Mouse (Mus musculus) liver, adult 2 months (tissue): Measurements from ENCODE around the gene Stk32c. TPM values are rescaled to one million over a fixed set of nuclear protein-coding genes. Genes with fewer than 3 reads are reported as not detected.

Experiments used
- DNase-seq: peaks from one replicate; pipeline ENCODE4 v3.0.0-alpha.2; 2011; ENCODE audit warnings: low read depth, low spot score; ENCODE audit errors: extremely low read depth
- H3K27ac ChIP-seq: fragments of 200-500 bp; replicated peaks from 2 replicates; pipeline ENCODE4 v1.5.1; 2012; ENCODE audit warnings: low read depth, mild to moderate bottlenecking, control low read depth, inconsistent platforms, low read length; ENCODE audit not compliant: insufficient read depth
- H3K27me3 ChIP-seq: fragments of 200-500 bp; 2 replicates; pipeline ENCODE4 v1.6.1; 2012; ENCODE audit warnings: mild to moderate bottlenecking, moderate library complexity, low read length, inconsistent platforms; ENCODE audit not compliant: control insufficient read depth, insufficient read depth
- H3K36me3 ChIP-seq: fragments of 200-500 bp; 2 replicates; pipeline ENCODE4 v1.6.1; 2012; ENCODE audit warnings: low read length, inconsistent platforms; ENCODE audit not compliant: control insufficient read depth, insufficient read depth
- H3K4me1 ChIP-seq: fragments of 200-500 bp; 2 replicates; pipeline ENCODE4 v1.6.1; 2011; ENCODE audit warnings: low read length; ENCODE audit not compliant: control insufficient read depth, insufficient read depth
- H3K4me3 ChIP-seq: fragments of 200-500 bp; 2 replicates; pipeline ENCODE4 v1.5.1; 2011; ENCODE audit warnings: low read depth, mild to moderate bottlenecking, control low read depth, low read length, moderate library complexity; ENCODE audit not compliant: insufficient read depth
- H3K79me2 ChIP-seq: fragments of 200-500 bp; 2 replicates; pipeline ENCODE4 v1.6.1; 2012; ENCODE audit warnings: inconsistent platforms, mild to moderate bottlenecking, low read length, moderate library complexity; ENCODE audit not compliant: control insufficient read depth, insufficient read depth
- H3K9ac ChIP-seq: fragments of 200-500 bp; 2 replicates; pipeline ENCODE4 v1.6.1; 2012; ENCODE audit warnings: low read depth, mild to moderate bottlenecking, control low read depth, inconsistent platforms, low read length
- CTCF ChIP-seq: fragments of 200-500 bp; IDR thresholded peaks from 2 replicates; pipeline ENCODE4 v1.5.1; 2011; ENCODE audit warnings: low read depth, low read length, control low read depth
- POLR2A ChIP-seq: fragments of 200-500 bp; IDR thresholded peaks from 2 replicates; pipeline ENCODE4 v1.6.1; 2011; ENCODE audit warnings: low read length, control low read depth; ENCODE audit not compliant: insufficient read depth; ENCODE audit errors: extremely low read depth
- WGBS: fragments of 180-500 bp; shearing (Covaris S2); methylation state at CpG from one replicate; pipeline ENCODE4 v1.1.7; 2018; 5-methylcytosine and 5-hydroxymethylcytosine counted together
- polyA plus RNA-seq: library from polyadenylated mRNA; depleted of rRNA; stranded (reverse); fragments of >200 nt; gene quantifications from 2 replicates; pipeline ENCODE4 v1.2.3, GENCODE M21; 2012
- total RNA-seq: library from RNA; depleted of rRNA; stranded (reverse); fragments of >200 nt; gene quantifications from 2 replicates; pipeline ENCODE4 v1.2.3, GENCODE M21; 2014

Gene Stk32c
- total and polyA plus RNA-seq, 2 experiments, result 0.18 to 0.21 TPM

DNA sequence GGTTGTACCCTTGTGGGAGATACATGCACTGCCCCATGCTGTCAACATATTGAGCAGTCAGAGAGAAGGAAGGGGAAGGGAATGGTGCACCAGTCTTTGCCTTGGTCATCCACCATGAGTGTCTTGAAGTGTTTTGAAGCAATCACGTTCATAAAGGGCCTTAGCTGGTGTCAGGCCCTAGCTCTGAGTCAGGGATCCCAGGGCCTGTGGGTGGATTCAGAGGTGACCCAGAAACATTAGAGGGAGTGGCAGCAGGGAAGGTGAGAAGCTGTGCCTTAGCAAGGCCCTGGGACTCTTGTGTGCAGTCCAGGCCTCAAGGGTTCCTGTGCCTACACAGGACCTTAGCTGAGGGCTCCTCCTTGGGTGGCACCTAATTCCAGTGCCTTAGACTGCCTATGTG, 11.0 kb upstream of the Stk32c start:
- Histone ChIP-seq H3K9ac (no peak overlapping the region), H3K4me3 (no peak overlapping the region), H3K79me2 (no peaks in the 10 kb centered on the region), H3K27ac (no peak overlapping the region), H3K4me1 (peaks cover 5% of the 10 kb centered on the region), H3K27me3 (no peaks in the 10 kb centered on the region), H3K36me3 (no peaks in the 10 kb centered on the region)
- WGBS, result 86% methylated on average over 1 of the region's 1 CpGs
- TF ChIP-seq POLR2A (no peak), CTCF (no peak)
- no peak for DNase-seq

- TF ChIP-seq POLR2A (no peak), CTCF (no peak)
- no peak for DNase-seq
- Histone ChIP-seq H3K9ac (no peak overlapping the region), H3K4me1 (peaks cover 5% of the 10 kb centered on the region), H3K27ac (no peak overlapping the region), H3K36me3 (no peaks in the 10 kb centered on the region), H3K27me3 (no peaks in the 10 kb centered on the region), H3K79me2 (no peaks in the 10 kb centered on the region), H3K4me3 (no peak overlapping the region)
- WGBS, result 93% methylated on average over 4 of the region's 4 CpGs
Observed at GRCm38 (mm10) chr7:139222341-139222740, 9.2 kb upstream of the Stk32c start.

DNA sequence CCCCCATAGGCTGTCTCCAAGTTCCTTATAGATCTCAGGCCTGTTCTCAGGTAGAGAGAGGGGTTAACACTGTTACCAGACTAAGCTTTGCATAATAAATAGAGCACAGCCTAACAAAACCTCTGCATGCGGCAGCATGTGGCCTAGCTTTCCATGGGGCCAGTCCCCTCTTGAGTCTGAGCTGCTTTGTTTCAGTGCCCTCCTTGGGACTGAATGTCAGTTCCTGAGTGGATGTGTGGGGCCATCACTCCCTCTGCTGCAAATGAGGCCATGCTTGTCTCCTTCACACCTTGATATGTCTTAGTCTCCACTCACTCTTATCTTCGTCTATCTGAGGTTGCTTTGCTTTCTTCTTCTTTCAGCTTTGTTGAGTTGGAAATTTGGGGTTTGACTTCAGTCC, 8.7 kb upstream of the Stk32c start:
- no peaks in the 10 kb centered on the region for H3K79me2 ChIP-seq
- DNase-seq, result no peak
- 92% methylated on average over 2 of the region's 2 CpGs for WGBS
- no peak overlapping the region for H3K27ac ChIP-seq
- H3K27me3 ChIP-seq, result no peaks in the 10 kb centered on the region
- TF ChIP-seq POLR2A (no peak), CTCF (no peak)
- peaks cover 5% of the 10 kb centered on the region for H3K4me1 ChIP-seq
- no peak overlapping the region for H3K4me3 ChIP-seq
- H3K9ac ChIP-seq, result no peak overlapping the region
- H3K36me3 ChIP-seq, result no peaks in the 10 kb centered on the region

DNA sequence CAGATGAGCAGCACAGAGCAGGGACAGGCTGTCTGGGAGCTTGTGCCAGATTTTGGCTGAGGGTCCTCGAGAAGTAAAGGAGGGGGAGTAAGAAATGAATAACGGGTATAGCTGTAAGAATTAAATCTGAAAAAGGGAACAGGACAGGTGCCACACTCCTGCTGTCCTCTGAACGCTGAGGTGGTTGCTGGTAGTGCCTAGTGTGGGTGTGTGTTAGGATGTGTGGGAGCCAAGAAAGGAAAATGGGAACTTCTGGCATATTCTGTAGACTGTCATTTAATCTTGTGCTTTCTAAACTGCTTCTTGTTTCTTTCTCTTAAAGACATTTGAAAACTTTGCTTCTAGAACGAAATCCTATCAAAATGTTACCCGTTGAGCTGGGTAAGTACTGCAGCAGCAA, 8.0 kb upstream of the Stk32c start:
- 84% methylated on average over 5 of the region's 5 CpGs for WGBS
- H3K79me2 ChIP-seq, result no peaks in the 10 kb centered on the region
- no peak for DNase-seq
- H3K27me3 ChIP-seq, result no peaks in the 10 kb centered on the region
- H3K4me3 ChIP-seq, result no peak overlapping the region
- no peak overlapping the region for H3K27ac ChIP-seq
- H3K36me3 ChIP-seq, result no peaks in the 10 kb centered on the region
- TF ChIP-seq CTCF, result no peak
- no peak for TF ChIP-seq POLR2A
- no peak overlapping the region for H3K9ac ChIP-seq
- peaks cover 5% of the 10 kb centered on the region for H3K4me1 ChIP-seq

DNA sequence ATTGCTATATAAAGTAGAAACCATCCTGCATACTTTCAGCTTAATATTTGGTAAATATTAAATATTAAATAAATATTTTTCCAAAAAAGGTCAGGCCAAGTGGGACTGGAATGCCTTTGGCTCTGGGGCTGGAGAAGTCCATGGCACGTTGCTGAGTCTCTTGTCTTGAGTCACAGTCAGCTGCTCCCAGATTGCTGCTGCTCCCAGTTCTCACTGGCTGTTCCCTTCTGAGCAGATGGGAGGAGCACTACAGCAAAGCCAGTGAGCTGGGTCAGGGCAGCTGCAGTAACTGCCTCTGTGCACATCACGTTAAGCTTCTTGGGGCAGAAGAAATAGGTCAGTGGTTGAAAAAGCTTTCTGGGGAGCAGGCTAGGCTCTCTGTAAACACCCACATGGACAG, 7.2 kb upstream of the Stk32c start:
- H3K27ac ChIP-seq, result no peak overlapping the region
- no peaks in the 10 kb centered on the region for H3K79me2 ChIP-seq
- H3K9ac ChIP-seq, result no peak overlapping the region
- no peaks in the 10 kb centered on the region for H3K27me3 ChIP-seq
- WGBS, result 71% methylated on average over 2 of the region's 2 CpGs
- peaks cover 5% of the 10 kb centered on the region for H3K4me1 ChIP-seq
- TF ChIP-seq CTCF (no peak), POLR2A (no peak)
- H3K4me3 ChIP-seq, result no peak overlapping the region
- DNase-seq, result peak; percentile 24
- H3K36me3 ChIP-seq, result no peaks in the 10 kb centered on the region

DNA sequence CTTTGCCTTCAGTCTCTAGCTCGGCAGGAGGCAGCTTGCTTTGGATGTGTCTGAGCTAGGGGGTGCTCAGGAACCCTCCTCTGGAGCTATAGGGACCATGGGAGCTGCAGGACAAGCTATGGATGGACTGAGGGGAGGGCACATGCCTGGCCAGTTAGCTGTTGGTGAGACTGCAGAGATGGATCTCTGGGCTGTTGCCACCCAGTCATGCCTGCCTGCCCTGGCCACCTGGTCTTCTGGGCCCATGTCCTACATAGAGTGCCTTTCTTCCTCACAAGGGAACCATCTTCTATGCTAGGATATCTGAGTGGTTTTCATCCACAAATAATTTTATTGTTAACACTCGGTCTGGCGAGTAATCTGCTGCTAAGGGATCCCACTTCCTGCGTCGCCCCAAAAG, 6.4 kb upstream of the Stk32c start:
- TF ChIP-seq CTCF (no peak), POLR2A (no peak)
- H3K4me1 ChIP-seq, result peaks cover 2% of the 10 kb centered on the region; the same call in 1 of the 2 replicates
- DNase-seq, result no peak
- H3K4me3 ChIP-seq, result no peak overlapping the region
- 82% methylated on average over 5 of the region's 5 CpGs for WGBS
- no peak overlapping the region for H3K9ac ChIP-seq
- H3K79me2 ChIP-seq, result no peaks in the 10 kb centered on the region
- H3K27me3 ChIP-seq, result no peaks in the 10 kb centered on the region
- H3K36me3 ChIP-seq, result no peaks in the 10 kb centered on the region
- no peak overlapping the region for H3K27ac ChIP-seq
